Mouse (Mus musculus) ovary, postnatal 10 days (tissue): ENCODE measurements around the gene Mybpc2.

Source experiments
- DNase-seq: peaks from one replicate; pipeline ENCODE4 v3.0.0; 2022; ENCODE audit warnings: low spot score

Mybpc2 gene

DNA sequence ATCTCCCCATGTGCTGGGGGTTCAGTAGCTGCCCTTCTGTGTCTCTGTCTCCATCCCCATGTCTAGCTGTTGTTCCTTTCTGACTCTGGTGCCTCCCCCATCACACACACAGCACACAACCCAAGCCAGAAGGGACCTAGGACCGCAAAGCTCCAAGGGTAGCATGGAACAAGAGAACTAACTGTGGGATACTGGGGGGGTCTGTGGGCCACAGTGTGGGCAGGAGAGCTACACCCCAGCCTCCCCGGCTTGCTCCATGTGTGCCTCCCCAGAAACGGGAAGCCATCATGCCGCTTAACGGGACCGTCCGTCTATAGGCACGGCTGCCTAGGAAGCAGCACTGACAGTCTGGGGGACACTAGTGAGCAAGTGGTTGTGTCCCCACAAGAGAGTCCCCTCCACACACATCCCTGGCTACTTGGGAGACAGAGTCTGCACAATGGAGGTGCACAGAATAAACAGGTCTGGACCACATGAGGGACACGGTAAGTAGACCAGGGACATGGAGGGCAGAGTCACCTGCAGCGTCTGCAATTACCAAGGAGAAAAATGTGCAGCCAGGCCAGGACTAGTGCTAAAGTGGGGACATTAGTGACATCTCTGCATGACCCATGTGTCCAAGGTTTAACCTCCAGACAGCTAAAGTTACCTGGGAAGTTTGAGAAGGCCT is 60.8 kb downstream of the Mybpc2 start:
- no peak for DNase-seq

DNA sequence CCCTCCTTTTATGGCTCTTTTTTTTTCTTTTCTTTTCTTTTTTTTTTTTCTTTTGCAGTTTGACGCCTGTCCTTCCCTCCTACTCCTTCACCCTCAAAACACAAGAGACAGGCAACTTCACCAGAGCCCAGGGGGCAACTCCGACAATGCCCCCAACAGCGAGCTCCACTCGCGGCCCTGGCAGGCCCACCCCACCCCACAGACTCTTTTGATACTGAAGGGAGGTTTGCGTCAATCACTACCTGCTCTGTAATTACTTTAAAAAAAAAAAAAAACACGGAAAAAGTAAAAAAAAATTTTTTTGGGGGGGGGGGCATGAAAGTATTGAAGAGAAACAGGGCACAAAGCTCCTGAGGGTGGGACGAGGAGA is 61.4 kb downstream of the Mybpc2 start:
- DNase-seq: no peak

DNA sequence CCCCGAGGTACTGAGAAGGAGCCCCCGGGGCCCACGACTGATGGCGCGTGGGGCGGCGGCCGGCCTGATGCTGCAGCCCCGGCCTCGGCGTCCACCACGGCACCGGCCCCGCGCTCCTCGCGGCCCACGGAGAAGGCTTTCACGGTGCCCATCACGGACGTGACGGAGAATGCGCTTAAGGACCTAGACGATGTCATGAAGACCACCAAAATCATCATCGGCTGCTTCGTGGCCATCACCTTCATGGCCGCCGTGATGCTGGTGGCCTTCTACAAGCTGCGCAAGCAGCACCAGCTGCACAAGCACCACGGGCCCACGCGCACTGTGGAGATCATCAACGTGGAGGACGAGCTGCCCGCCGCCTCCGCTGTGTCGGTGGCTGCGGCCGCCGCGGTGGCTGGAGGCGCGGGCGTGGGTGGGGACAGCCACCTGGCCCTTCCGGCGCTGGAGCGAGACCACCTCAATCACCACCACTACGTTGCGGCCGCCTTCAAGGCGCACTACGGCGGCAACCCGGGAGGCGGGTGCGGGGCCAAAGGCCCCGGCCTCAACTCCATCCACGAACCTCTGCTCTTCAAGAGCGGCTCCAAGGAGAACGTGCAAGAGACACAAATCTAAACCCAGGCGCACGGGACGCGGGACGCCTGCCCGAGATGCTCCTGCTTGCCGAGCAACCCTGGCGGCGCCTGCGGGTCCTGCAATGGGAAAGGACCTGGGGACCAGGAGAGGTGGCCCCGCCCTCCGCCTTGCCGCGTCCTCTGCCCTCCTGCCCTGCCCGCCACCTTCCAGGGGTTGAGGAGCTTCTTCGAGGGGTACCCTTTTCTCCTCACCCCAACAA is 62.0 kb downstream of the Mybpc2 start:
- no peak for DNase-seq

DNA sequence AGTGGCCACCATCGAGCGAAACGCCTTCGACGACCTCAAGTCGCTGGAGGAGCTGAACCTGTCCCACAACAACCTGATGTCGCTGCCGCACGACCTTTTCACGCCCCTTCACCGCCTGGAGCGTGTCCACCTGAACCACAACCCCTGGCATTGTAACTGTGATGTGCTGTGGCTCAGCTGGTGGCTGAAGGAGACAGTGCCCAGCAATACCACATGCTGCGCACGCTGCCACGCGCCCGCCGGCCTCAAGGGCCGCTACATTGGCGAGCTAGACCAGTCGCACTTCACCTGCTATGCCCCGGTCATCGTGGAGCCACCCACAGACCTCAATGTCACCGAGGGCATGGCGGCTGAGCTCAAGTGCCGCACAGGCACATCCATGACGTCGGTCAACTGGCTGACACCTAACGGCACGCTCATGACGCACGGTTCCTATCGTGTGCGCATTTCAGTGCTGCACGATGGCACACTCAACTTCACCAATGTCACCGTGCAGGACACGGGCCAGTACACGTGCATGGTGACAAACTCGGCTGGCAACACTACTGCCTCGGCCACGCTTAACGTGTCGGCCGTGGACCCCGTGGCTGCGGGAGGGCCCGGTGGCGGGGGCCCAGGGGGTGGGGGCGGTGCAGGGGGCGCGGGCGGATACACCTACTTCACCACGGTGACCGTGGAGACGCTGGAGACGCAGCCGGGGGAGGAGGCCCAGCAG is 62.8 kb downstream of the Mybpc2 start:
- no peak for DNase-seq

DNA sequence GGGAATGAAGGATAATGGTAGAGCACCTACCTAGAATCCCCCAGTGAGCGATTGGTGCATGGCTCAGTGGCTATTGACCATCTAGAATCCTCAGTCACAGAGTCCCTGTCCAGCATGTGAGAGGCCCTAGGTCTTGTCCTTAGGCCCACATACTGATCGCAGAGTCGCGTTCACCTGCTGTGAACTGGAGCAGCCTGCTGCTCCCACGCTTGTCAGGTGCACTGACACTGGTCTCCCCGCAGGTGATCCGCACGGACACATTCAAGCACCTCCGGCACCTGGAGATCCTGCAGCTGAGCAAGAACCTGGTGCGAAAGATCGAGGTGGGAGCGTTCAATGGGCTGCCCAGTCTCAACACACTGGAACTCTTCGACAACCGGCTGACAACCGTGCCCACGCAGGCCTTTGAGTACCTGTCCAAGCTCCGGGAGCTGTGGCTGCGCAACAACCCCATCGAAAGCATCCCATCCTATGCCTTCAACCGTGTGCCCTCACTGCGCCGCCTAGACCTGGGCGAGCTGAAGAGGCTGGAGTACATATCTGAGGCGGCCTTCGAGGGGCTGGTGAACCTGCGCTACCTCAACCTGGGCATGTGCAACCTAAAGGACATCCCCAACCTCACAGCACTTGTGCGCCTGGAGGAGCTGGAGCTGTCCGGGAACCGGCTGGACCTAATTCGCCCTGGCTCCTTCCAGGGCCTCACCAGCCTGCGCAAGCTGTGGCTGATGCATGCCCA is 63.5 kb downstream of the Mybpc2 start:
- no peak for DNase-seq

DNA sequence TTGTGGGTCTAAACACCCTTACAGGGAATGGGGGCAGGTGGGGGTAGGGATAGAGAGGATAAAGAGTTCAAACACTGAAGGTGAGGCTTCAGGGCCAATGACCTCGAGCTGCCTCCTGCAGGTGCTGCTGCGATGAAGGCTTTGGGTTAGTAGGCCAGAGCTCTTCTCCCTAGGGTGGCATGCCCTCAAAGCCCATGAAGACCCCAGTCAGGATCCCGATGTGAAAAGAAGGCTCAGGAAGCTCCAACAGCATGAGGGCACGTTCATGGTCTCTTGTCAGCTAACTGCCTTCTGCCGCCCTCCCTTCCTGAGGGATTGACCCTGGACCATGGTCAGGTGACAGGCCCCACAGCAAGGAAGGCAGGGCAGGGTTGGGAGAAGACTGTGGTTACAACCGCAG is 64.4 kb downstream of the Mybpc2 start:
- no peak for DNase-seq

DNA sequence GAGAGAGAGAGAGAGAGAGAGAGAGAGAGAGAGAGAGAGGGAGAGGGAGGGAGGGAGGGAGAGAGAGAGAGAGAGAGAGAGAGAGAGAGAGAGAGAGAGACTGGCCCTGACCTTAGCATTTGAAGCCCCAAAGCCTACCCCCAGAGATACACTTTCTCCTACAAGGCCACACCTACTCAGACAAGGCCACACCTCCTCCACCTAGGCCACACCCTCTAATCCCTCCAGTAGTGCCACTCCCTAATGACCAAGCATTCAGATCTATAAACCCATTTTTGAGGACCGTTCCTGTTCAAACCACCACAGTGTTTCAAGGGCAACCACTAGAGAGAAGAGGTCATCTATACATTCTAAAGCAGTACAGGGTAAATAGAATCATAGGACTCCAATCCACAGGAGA is 68.2 kb downstream of the Mybpc2 start:
- no peak for DNase-seq

DNA sequence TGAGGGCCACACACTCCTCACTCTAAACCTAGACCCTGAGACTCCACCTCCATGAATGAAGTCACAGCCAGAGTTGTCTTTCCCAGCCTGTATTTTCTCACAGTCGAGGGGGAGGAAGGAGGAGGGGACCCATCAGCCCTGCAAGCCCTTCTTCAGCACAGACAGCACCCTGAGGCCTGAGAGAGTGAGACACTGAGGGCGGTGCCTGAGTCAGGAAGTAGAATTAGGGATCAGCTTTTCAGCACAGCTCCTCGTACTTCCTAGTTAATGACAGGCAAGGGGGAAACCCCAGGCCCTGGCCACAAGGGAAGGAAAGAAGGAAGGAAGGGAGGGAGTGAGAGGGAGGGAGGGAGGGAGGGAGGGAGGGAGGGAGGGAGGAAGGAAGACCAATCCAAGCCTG is 71.2 kb downstream of the Mybpc2 start:
- DNase-seq: no peak
